Mouse (Mus musculus): ENCODE data around the gene Gng12. TPM values are rescaled to one million over a fixed set of nuclear protein-coding genes. Genes with fewer than 3 reads are reported as not detected.

Gng12 gene
- polyA plus RNA-seq, 1 experiment from 2014 or later = 31.2 TPM

- H3K4me1 ChIP-seq (replicated peaks) = peaks cover 22% of the 10 kb centered on the region
- H3K4me2 ChIP-seq = no peak overlapping the region
- H3K27ac ChIP-seq (replicated peaks) = no peak overlapping the region
- no peaks in the 10 kb centered on the region for H3K9me3 ChIP-seq (replicated peaks)
- H3K27me3 ChIP-seq = no peaks in the 10 kb centered on the region
- no peak overlapping the region for H3K9ac ChIP-seq
- H3K36me3 ChIP-seq (replicated peaks) = no peaks in the 10 kb centered on the region
- ATAC-seq (ENCODE audit: insufficient read depth) = no peak
- no peak overlapping the region for H3K4me3 ChIP-seq (replicated peaks)
- 74% methylated on average over 8 of the region's 8 CpGs for WGBS (ENCODE audit: insufficient replicate concordance)
Measured at GRCm38 (mm10) chr6:66994981-66995380, 98.8 kb downstream of the Gng12 start.

DNA sequence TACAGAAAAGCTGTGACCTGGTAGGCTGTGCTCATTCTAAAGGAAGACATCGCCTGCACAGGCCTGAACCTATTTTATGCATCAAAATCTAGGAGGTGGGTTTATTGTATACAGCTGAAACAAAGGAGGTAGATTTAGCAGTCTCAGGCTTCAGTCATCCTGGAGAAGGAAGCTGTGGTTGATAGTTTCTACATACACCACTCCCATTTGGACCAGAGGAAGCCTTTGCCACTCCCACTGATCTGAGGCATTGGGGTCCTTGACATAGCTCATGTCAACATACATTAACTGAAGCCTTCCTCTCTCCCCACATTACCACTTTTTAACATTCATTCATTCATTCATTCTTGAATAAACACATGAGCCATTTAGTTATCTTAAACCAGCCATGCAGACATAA is 99.6 kb downstream of the Gng12 start:
- H3K9me3 ChIP-seq (replicated peaks) = no peaks in the 10 kb centered on the region
- no peak for ATAC-seq (ENCODE audit: insufficient read depth)
- H3K27me3 ChIP-seq = no peaks in the 10 kb centered on the region
- peaks cover 24% of the 10 kb centered on the region for H3K4me1 ChIP-seq (replicated peaks)
- no peak overlapping the region for H3K4me3 ChIP-seq (replicated peaks)
- H3K9ac ChIP-seq = no peak overlapping the region
- H3K27ac ChIP-seq (replicated peaks) = no peak overlapping the region
- no peaks in the 10 kb centered on the region for H3K36me3 ChIP-seq (replicated peaks)
- WGBS (ENCODE audit: insufficient replicate concordance) = 45% methylated on average over 1 of the region's 1 CpGs
- no peak overlapping the region for H3K4me2 ChIP-seq

DNA sequence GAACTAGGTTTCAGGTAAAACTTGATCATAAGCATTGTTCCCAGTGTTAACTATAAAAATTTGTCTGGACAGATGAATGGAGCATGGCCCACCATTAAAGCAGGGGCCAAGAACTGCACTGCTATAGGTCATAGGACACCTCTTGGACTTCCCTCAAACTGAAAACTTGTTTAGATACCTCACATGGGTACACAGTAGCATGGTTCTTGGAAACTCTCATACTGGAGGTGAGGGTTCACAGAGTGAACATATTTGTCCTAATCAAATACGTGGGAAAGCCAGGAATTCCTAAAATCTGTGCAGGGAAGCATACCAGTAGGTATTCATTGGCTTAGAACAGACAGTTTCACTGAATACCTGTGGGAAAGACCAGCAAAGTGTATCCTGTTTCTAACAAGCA is 100.1 kb downstream of the Gng12 start:
- Histone ChIP-seq H3K27me3 (no peaks in the 10 kb centered on the region), H3K27ac (replicated peaks) (no peak overlapping the region), H3K9me3 (replicated peaks) (no peaks in the 10 kb centered on the region), H3K4me3 (replicated peaks) (no peak overlapping the region), H3K36me3 (replicated peaks) (no peaks in the 10 kb centered on the region), H3K9ac (no peak overlapping the region), H3K4me1 (replicated peaks) (peaks cover 24% of the 10 kb centered on the region), H3K4me2 (no peak overlapping the region)
- 54% methylated on average over 1 of the region's 1 CpGs for WGBS (ENCODE audit: insufficient replicate concordance)
- no peak for ATAC-seq (ENCODE audit: insufficient read depth)

DNA sequence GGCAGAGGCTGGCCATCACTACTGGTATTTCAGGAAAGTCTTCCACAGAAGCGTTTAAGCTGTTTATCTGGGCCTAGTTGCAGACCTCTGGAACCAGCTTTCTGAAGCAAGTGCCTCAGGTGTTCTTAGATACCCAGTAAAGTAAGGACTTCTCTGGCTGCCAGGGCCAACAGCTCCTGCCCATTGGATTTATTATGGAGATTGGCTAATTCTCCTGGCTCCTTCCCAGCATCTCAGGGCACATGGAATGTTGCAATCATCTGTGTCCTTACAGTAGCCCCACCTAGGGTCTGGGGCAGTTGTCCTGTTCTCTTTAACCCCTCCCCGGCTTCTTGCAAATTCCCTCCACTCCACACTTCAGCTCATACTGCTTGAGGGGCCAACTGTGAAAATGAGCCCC is 102.4 kb downstream of the Gng12 start:
- Histone ChIP-seq H3K9ac (no peak overlapping the region), H3K4me1 (replicated peaks) (peaks cover 24% of the 10 kb centered on the region), H3K4me3 (replicated peaks) (no peak overlapping the region), H3K9me3 (replicated peaks) (no peaks in the 10 kb centered on the region), H3K27me3 (no peaks in the 10 kb centered on the region), H3K36me3 (replicated peaks) (no peaks in the 10 kb centered on the region), H3K27ac (replicated peaks) (no peak overlapping the region), H3K4me2 (no peak overlapping the region)
- no peak for ATAC-seq (ENCODE audit: insufficient read depth)
- WGBS (ENCODE audit: insufficient replicate concordance) = 78% methylated on average over 2 of the region's 2 CpGs

GRCm38 (mm10) chr6:66999800-67000199 is 103.6 kb downstream of the Gng12 start:
- H3K27ac ChIP-seq (replicated peaks) = no peak overlapping the region
- no peak overlapping the region for H3K4me2 ChIP-seq
- H3K36me3 ChIP-seq (replicated peaks) = no peaks in the 10 kb centered on the region
- no peaks in the 10 kb centered on the region for H3K9me3 ChIP-seq (replicated peaks)
- H3K9ac ChIP-seq = no peak overlapping the region
- ATAC-seq (ENCODE audit: insufficient read depth) = no peak
- H3K4me1 ChIP-seq (replicated peaks) = peaks cover 24% of the 10 kb centered on the region
- no peaks in the 10 kb centered on the region for H3K27me3 ChIP-seq
- no peak overlapping the region for H3K4me3 ChIP-seq (replicated peaks)

DNA sequence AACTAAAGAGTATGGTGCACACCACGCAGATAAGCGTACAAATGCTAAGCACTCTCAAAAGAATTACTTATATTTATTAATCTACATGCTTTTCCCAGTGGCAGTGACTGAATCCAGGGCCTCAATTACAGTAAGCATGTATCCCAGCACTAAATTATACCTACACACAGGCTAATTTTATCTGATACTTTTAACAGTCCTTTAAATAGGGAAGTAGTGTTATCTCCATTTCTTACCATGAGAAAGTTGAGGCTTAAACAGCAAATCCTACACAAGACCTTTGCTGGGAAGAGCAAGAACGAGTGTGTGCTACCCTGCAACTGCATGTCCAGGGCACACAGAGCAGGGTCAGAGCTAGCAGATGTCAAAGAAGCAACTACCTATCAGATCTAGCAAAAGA is 113.7 kb downstream of the Gng12 start:
- no peaks in the 10 kb centered on the region for H3K27me3 ChIP-seq
- no peaks in the 10 kb centered on the region for H3K9me3 ChIP-seq (replicated peaks)
- no peak overlapping the region for H3K4me2 ChIP-seq
- 66% methylated on average over 3 of the region's 3 CpGs for WGBS (ENCODE audit: insufficient replicate concordance)
- H3K36me3 ChIP-seq (replicated peaks) = no peaks in the 10 kb centered on the region
- ATAC-seq (ENCODE audit: insufficient read depth) = no peak
- H3K4me3 ChIP-seq (replicated peaks) = no peak overlapping the region
- no peak overlapping the region for H3K27ac ChIP-seq (replicated peaks)
- H3K9ac ChIP-seq = no peak overlapping the region
- H3K4me1 ChIP-seq (replicated peaks) = peaks cover 28% of the 10 kb centered on the region

DNA sequence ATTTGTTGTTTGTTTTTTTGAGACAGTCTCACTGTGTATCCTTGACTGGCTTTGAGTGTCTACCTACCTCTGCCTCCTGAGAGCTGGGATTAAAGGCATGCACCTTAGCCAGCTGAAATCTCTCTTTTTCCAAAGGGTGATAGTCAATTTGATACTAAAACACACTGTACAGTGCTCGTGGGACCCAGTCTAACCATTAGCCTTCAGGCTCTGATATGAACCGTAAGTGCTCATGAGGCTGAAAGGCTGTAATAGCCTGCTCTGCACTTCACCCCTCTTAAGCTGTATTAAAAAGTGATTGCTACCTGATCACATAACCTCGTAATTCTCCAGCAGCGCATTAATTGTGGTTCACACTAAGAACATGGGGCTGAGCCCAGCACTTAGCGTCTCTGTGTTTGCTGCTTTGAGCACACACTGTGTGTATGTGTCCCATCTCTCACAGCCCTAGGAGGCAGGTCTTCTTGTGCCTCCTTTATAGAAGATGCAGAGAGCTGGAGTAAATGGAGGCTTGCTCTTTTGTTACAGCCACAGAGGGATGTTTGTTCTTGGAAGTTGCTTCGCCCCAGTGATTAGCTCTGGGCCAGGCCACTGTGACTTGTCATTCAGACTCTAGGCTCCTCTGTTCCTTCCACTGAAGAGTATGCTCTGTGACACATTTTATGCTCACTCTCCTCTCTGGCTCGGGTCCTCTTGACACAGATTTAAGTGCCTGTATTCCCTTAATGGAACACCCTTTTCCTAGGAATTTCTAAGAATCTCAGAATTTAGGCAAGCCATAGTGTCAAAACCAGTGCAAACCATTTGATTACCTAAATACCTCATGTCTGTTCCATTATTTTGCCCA is 114.4 kb downstream of the Gng12 start:
- peaks cover 35% of the 10 kb centered on the region for H3K4me1 ChIP-seq (replicated peaks)
- no peak for ATAC-seq (ENCODE audit: insufficient read depth)
- H3K4me2 ChIP-seq = no peak overlapping the region
- no peak overlapping the region for H3K4me3 ChIP-seq (replicated peaks)
- H3K27ac ChIP-seq (replicated peaks) = no peak overlapping the region
- H3K36me3 ChIP-seq (replicated peaks) = no peaks in the 10 kb centered on the region
- WGBS (ENCODE audit: insufficient replicate concordance) = 68% methylated on average over 7 of the region's 7 CpGs
- H3K9me3 ChIP-seq (replicated peaks) = no peaks in the 10 kb centered on the region
- H3K27me3 ChIP-seq = no peaks in the 10 kb centered on the region
- H3K9ac ChIP-seq = no peak overlapping the region

- Histone ChIP-seq H3K27ac (replicated peaks) (no peak overlapping the region), H3K9me3 (replicated peaks) (no peaks in the 10 kb centered on the region)
- no peak for ATAC-seq (ENCODE audit: insufficient read depth)
Measured at GRCm38 (mm10) chr6:67011217-67011518, 115.0 kb downstream of the Gng12 start.

GRCm38 (mm10) chr6:67013293-67013948 is 117.2 kb downstream of the Gng12 start:
- Histone ChIP-seq H3K27me3 (no peaks in the 10 kb centered on the region), H3K4me2 (peak overlapping the region; percentile 42), H3K36me3 (replicated peaks) (no peaks in the 10 kb centered on the region), H3K4me3 (replicated peaks) (no peak overlapping the region), H3K4me1 (replicated peaks) (peaks cover 51% of the 10 kb centered on the region), H3K27ac (replicated peaks) (peak overlapping the region; percentile 78), H3K9me3 (replicated peaks) (no peaks in the 10 kb centered on the region), H3K9ac (peak overlapping the region; percentile 30; the same call in 1 of the 2 replicates)
- peak; percentile 49 for ATAC-seq (ENCODE audit: insufficient read depth)
- WGBS (ENCODE audit: insufficient replicate concordance) = 78% methylated on average over 6 of the region's 6 CpGs

More at GRCm38 (mm10) chr6:67011217-67011518, 115.0 kb downstream of the Gng12 start:
- Histone ChIP-seq H3K36me3 (replicated peaks) (no peaks in the 10 kb centered on the region), H3K27me3 (no peaks in the 10 kb centered on the region), H3K4me3 (replicated peaks) (no peak overlapping the region), H3K4me1 (replicated peaks) (peaks cover 41% of the 10 kb centered on the region), H3K9ac (no peak overlapping the region), H3K4me2 (no peak overlapping the region)

- Histone ChIP-seq H3K4me2 (peak overlapping the region; percentile 42), H3K4me3 (replicated peaks) (no peak overlapping the region), H3K36me3 (replicated peaks) (no peaks in the 10 kb centered on the region), H3K4me1 (replicated peaks) (peaks cover 51% of the 10 kb centered on the region), H3K27me3 (no peaks in the 10 kb centered on the region), H3K9ac (peak overlapping the region; percentile 30; the same call in 1 of the 2 replicates), H3K9me3 (replicated peaks) (no peaks in the 10 kb centered on the region), H3K27ac (replicated peaks) (peak overlapping the region; percentile 78)
- WGBS (ENCODE audit: insufficient replicate concordance) = 70% methylated on average over 9 of the region's 9 CpGs
- peak; percentile 79 for ATAC-seq (ENCODE audit: insufficient read depth)
Measured at GRCm38 (mm10) chr6:67013949-67014678, 117.9 kb downstream of the Gng12 start.

GRCm38 (mm10) chr6:67014679-67015075 is 118.5 kb downstream of the Gng12 start:
- Histone ChIP-seq H3K9ac (0 out of 2 replicates have a peak overlapping the region, but pooled peaks have one; percentile 7), H3K4me2 (peak overlapping the region; percentile 42; the same call in 1 of the 2 replicates)

More at GRCm38 (mm10) chr6:67014679-67015075, 118.5 kb downstream of the Gng12 start:
- 81% methylated on average over 1 of the region's 1 CpGs for WGBS (ENCODE audit: insufficient replicate concordance)
- peak; percentile 43 for ATAC-seq (ENCODE audit: insufficient read depth)
- Histone ChIP-seq H3K36me3 (replicated peaks) (no peaks in the 10 kb centered on the region), H3K27me3 (no peaks in the 10 kb centered on the region), H3K4me1 (replicated peaks) (peaks cover 51% of the 10 kb centered on the region), H3K27ac (replicated peaks) (peak overlapping the region; percentile 78), H3K9me3 (replicated peaks) (no peaks in the 10 kb centered on the region), H3K4me3 (replicated peaks) (no peak overlapping the region)

Data from liver, embryonic 15.5 days (tissue).